In the genomic region with DNA sequence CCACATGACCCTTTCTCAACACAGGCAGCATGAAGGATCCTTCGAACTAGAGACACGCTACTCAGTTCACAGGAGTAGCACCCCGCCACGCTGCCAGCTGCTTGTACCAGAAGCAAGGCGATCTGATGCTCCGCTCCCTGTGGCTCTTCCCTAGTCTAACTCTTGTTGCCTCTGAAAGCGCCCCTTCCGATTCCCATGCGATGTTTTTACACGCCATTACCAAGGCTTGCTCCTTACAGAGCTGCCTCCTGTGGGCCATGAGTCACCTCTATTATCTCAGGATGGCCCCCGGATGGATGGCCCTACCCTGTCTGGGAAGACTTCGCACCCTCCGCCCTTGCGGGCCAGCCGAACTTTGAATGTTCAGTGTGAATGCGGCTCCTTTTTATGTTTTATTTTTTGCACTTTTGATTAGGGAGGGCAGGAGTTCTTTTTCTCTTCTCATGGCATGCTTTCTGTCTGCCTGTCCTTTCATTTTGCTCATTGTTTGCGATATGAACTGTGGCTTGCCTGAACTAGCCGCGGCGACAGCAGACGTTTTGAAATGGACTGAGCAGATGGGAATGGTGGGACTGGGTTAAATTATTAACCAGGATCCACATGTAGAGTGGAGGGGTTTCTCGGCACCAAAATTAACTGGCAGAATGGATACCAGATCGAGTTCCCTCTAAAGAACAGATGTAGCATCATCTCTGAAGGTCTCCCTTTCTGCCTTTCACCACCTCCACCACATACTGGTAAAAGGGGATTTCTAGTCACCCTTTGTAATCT, we compare ENCODE assay signal across 11 mouse cellular contexts.
A peak's percentile ranks its signal among the peaks of the same experiment; 100 is the strongest.
DNase-seq lines count a peak whose midpoint lies in the region; ATAC-seq and TF ChIP-seq lines count a peak whose summit lies in the region.
"Had no signal": no experiment of that assay in that cellular context is flagged by ENCODE, and none has a peak within 500 bp of the region (broad histone marks: within the 10 kb centered on the region; RNA-seq: fewer than 3 reads in every experiment).

No protein-coding gene starts in this region.

- H3K4me1 ChIP-seq in forebrain, embryonic 10.5 days: peaks cover 58% of the 10 kb centered on the region
- H3K4me1 ChIP-seq in forebrain, embryonic 16.5 days (replicated peaks; ENCODE audit: control insufficient read depth, insufficient read depth, low read length): peaks cover 19% of the 10 kb centered on the region
- no peaks in the 10 kb centered on the region for H3K4me1 ChIP-seq in testis, adult 2 months (ENCODE audit: control insufficient read depth, insufficient read depth, low read length)
- 0 out of 2 replicates have a peak, but pooled peaks cover 5% of the 10 kb centered on the region for H3K4me1 ChIP-seq in liver, embryonic 12.5 days

- no peak overlapping the region; the same call in 1 of the 2 replicates for H3K9ac ChIP-seq in forebrain, embryonic 16.5 days (replicated peaks; ENCODE audit: low read depth, low read length)
- no peak overlapping the region for H3K9ac ChIP-seq in liver, embryonic 12.5 days
- H3K9ac ChIP-seq: heart, embryonic 15.5 days had no signal

- no peak for TF ChIP-seq POLR2A in testis, adult 2 months (IDR thresholded peaks at IDR 0.05; ENCODE audit: control insufficient read depth, low read depth, low read length)

- TF ChIP-seq CTCF in testis, adult 2 months (IDR thresholded peaks at IDR 0.05; ENCODE audit: control insufficient read depth, insufficient read depth, insufficient replicate concordance, low read depth, low read length): no peak

- no peak for DNase-seq in forebrain, embryonic 10.5 days (ENCODE audit: extremely low spot score, low spot score)
- DNase-seq in testis, postnatal 14 days (ENCODE audit: low spot score): no peak
- no peak for DNase-seq in gastrocnemius, adult 18-20 months (ENCODE audit: low spot score)
- DNase-seq in urinary bladder, postnatal 36 days (ENCODE audit: low spot score in 2 of 2): no peak
- no peak for DNase-seq in kidney, postnatal 14 days
- DNase-seq: right cerebral cortex, postnatal 25 days had no signal

- H3K27me3 ChIP-seq in forebrain, embryonic 10.5 days (ENCODE audit: poor library complexity, severe bottlenecking): peaks cover 28% of the 10 kb centered on the region
- peaks cover 2% of the 10 kb centered on the region; the same call in 1 of the 2 replicates for H3K27me3 ChIP-seq in forebrain, embryonic 16.5 days (replicated peaks; ENCODE audit: control insufficient read depth, insufficient read depth, low read length)
- H3K27me3 ChIP-seq in testis, adult 2 months (ENCODE audit: control insufficient read depth, insufficient read depth, low read length): no peaks in the 10 kb centered on the region
- no peaks in the 10 kb centered on the region for H3K27me3 ChIP-seq in liver, embryonic 12.5 days (replicated peaks)
- H3K27me3 ChIP-seq: heart, embryonic 15.5 days had no signal

- H3K4me2 ChIP-seq in forebrain, embryonic 16.5 days (ENCODE audit: low read length): no peak overlapping the region
- H3K4me2 ChIP-seq in liver, embryonic 12.5 days: peak overlapping the region; percentile 35
- H3K4me2 ChIP-seq: heart, embryonic 15.5 days had no signal

- no peak overlapping the region for H3K4me3 ChIP-seq in forebrain, embryonic 10.5 days
- H3K4me3 ChIP-seq in forebrain, embryonic 16.5 days (replicated peaks; ENCODE audit: low read length): no peak overlapping the region
- peak overlapping the region; percentile 60 for H3K4me3 ChIP-seq in testis, adult 2 months (ENCODE audit: control insufficient read depth, low read depth, low read length)
- H3K4me3 ChIP-seq in liver, embryonic 12.5 days: no peak overlapping the region
- H3K4me3 ChIP-seq: heart, embryonic 15.5 days; left cerebral cortex, adult 2 months had no signal

- H3K27ac ChIP-seq in forebrain, embryonic 10.5 days: peak overlapping the region; percentile 22; the same call in 1 of the 2 replicates
- no peak overlapping the region for H3K27ac ChIP-seq in forebrain, embryonic 16.5 days (ENCODE audit: low read length)
- H3K27ac ChIP-seq in testis, adult 2 months (ENCODE audit: control insufficient read depth, insufficient read depth, low read depth, low read length): no peak overlapping the region
- no peak overlapping the region for H3K27ac ChIP-seq in liver, embryonic 12.5 days
- H3K27ac ChIP-seq: heart, embryonic 15.5 days; left cerebral cortex, adult 2 months had no signal

- ATAC-seq in forebrain, embryonic 16.5 days: no peak
- ATAC-seq in liver, embryonic 12.5 days: no peak

- no peaks in the 10 kb centered on the region for H3K36me3 ChIP-seq in forebrain, embryonic 10.5 days (replicated peaks)
- no peaks in the 10 kb centered on the region for H3K36me3 ChIP-seq in forebrain, embryonic 16.5 days (ENCODE audit: control insufficient read depth, insufficient read depth)
- H3K36me3 ChIP-seq in testis, adult 2 months (ENCODE audit: control insufficient read depth, insufficient read depth, low read length): no peaks in the 10 kb centered on the region
- no peaks in the 10 kb centered on the region for H3K36me3 ChIP-seq in liver, embryonic 12.5 days
- H3K36me3 ChIP-seq: heart, embryonic 15.5 days had no signal

- no peaks in the 10 kb centered on the region for H3K9me3 ChIP-seq in forebrain, embryonic 10.5 days
- no peaks in the 10 kb centered on the region for H3K9me3 ChIP-seq in forebrain, embryonic 16.5 days (ENCODE audit: control insufficient read depth, low read length)
- H3K9me3 ChIP-seq in liver, embryonic 12.5 days (replicated peaks): no peaks in the 10 kb centered on the region
- H3K9me3 ChIP-seq: heart, embryonic 15.5 days had no signal

- WGBS in forebrain, embryonic 10.5 days: 77% methylated on average over 23 of the region's 23 CpGs
- 64% methylated on average over 23 of the region's 23 CpGs for WGBS in forebrain, embryonic 16.5 days
- WGBS in liver, embryonic 12.5 days (ENCODE audit: insufficient replicate concordance): 68% methylated on average over 23 of the region's 23 CpGs
